ENCODE assay signal across 19 mouse cellular contexts in genomic region chr1:13467886-13468630, GRCm38 (mm10).
DNase-seq lines count a peak whose midpoint lies in the region; ATAC-seq and TF ChIP-seq lines count a peak whose summit lies in the region.
"Had no signal": no experiment of that assay in that cellular context is flagged by ENCODE, and none has a peak within 500 bp of the region (broad histone marks: within the 10 kb centered on the region; RNA-seq: fewer than 3 reads in every experiment).

No protein-coding gene starts in this region.

- no peak for ATAC-seq in hindbrain, embryonic 14.5 days (ENCODE audit: low FRiP score)
- ATAC-seq in hindbrain, postnatal 0 days, result no peak
- ATAC-seq: intestine, embryonic 16.5 days had no signal

- H3K36me3 ChIP-seq in hindbrain, embryonic 14.5 days (replicated peaks; ENCODE audit: control insufficient read depth, insufficient read depth), result no peaks in the 10 kb centered on the region
- H3K36me3 ChIP-seq in hindbrain, postnatal 0 days (ENCODE audit: insufficient read depth, low read length), result no peaks in the 10 kb centered on the region

- no peaks in the 10 kb centered on the region for H3K9me3 ChIP-seq in hindbrain, embryonic 14.5 days (ENCODE audit: control insufficient read depth, low read length)
- 0 out of 2 replicates have a peak, but pooled peaks cover 3% of the 10 kb centered on the region for H3K9me3 ChIP-seq in hindbrain, postnatal 0 days (ENCODE audit: low read length)

- 24% methylated on average over 2 of the region's 2 CpGs for WGBS in hindbrain, embryonic 14.5 days
- 13% methylated on average over 2 of the region's 2 CpGs for WGBS in hindbrain, postnatal 0 days

- TF ChIP-seq CTCF in hindbrain, postnatal 0 days (IDR thresholded peaks at IDR 0.05; ENCODE audit: low read depth), result no peak
- no peak for TF ChIP-seq CTCF in brain, embryonic 14.5 days (IDR thresholded peaks at IDR 0.05; ENCODE audit: borderline replicate concordance, extremely low read depth, insufficient read depth, insufficient read length)

- H3K4me1 ChIP-seq in hindbrain, embryonic 14.5 days (replicated peaks; ENCODE audit: control insufficient read depth, insufficient read depth, low read length), result no peaks in the 10 kb centered on the region
- no peaks in the 10 kb centered on the region for H3K4me1 ChIP-seq in hindbrain, postnatal 0 days (ENCODE audit: insufficient read depth, low read length)
- H3K4me1 ChIP-seq: megakaryocyte, embryonic 14.5 days had no signal

- no peak for TF ChIP-seq POLR2A in brain, embryonic 14.5 days (IDR thresholded peaks at IDR 0.05; ENCODE audit: borderline replicate concordance, extremely low read depth, insufficient read depth, insufficient read length, poor library complexity, severe bottlenecking)

- H3K27ac ChIP-seq in hindbrain, embryonic 14.5 days, result no peak overlapping the region
- H3K27ac ChIP-seq in hindbrain, postnatal 0 days, result no peak overlapping the region

- DNase-seq in hindbrain, embryonic 14.5 days (ENCODE audit: low spot score), result peak; percentile 28
- no peak for DNase-seq in hindbrain, postnatal 0 days (ENCODE audit: low spot score)
- DNase-seq in lung, postnatal 10 days, result peak; percentile 5
- no peak for DNase-seq in lung, postnatal 4 days
- DNase-seq in brain, embryonic 14.5 days (ENCODE audit: low read depth), result peak; percentile 23
- peak; percentile 5 for DNase-seq in fat pad, adult 2 months (ENCODE audit: extremely low read depth, low read depth, low spot score)
- DNase-seq in urinary bladder, adult 2 months (ENCODE audit: low spot score), result no peak
- DNase-seq in right cerebral cortex, postnatal 25 days, result no peak
- DNase-seq: cerebellum, adult 2 months; gastrocnemius, postnatal 14 days; heart, postnatal 36 days; liver; retina, postnatal 1 day; thymus, postnatal 25 days had no signal

- H3K27me3 ChIP-seq in hindbrain, embryonic 14.5 days (ENCODE audit: control insufficient read depth, insufficient read depth, low read length), result no peaks in the 10 kb centered on the region
- H3K27me3 ChIP-seq in hindbrain, postnatal 0 days (ENCODE audit: insufficient read depth, low read length), result no peaks in the 10 kb centered on the region
- H3K27me3 ChIP-seq: CH12.LX had no signal

- no peak overlapping the region for H3K4me2 ChIP-seq in hindbrain, embryonic 14.5 days (replicated peaks)
- no peak overlapping the region for H3K4me2 ChIP-seq in hindbrain, postnatal 0 days (ENCODE audit: low read depth, low read length)
- H3K4me2 ChIP-seq: heart, embryonic 11.5 days had no signal

- no peak overlapping the region for H3K4me3 ChIP-seq in hindbrain, embryonic 14.5 days (replicated peaks; ENCODE audit: low read length)
- no peak overlapping the region for H3K4me3 ChIP-seq in hindbrain, postnatal 0 days (ENCODE audit: low read length)
- H3K4me3 ChIP-seq: erythroblast, embryonic 14.5 days; megakaryocyte, embryonic 14.5 days had no signal

- no peak overlapping the region for H3K9ac ChIP-seq in hindbrain, embryonic 14.5 days
- no peak overlapping the region for H3K9ac ChIP-seq in hindbrain, postnatal 0 days (replicated peaks; ENCODE audit: low read length)

Comparison
In these comparisons a context has a peak if more than half of its experiments do, and no peak if none do; other contexts are left out.
1. DNase-seq: peak in hindbrain, embryonic 14.5 days (single experiment), lung, postnatal 10 days (single experiment), brain, embryonic 14.5 days (single experiment) and fat pad, adult 2 months (single experiment); none in hindbrain, postnatal 0 days (single experiment), lung, postnatal 4 days (0 of 2), urinary bladder, adult 2 months (single experiment) and right cerebral cortex, postnatal 25 days (single experiment).